Mouse (Mus musculus) MEL-GATA-1-ER (cell line): ENCODE data around the gene Rpl35.
A peak's percentile ranks its signal among the peaks of the same experiment; 100 is the strongest.

ENCODE experiments used
- DNase-seq: peaks from one replicate; pipeline ENCODE4 v3.0.0-alpha.2; 2012; ENCODE audit warnings: low read depth; ENCODE audit errors: extremely low read depth

The Rpl35 gene

GRCm38 (mm10) chr2:38997386-38998374 lies 7.7 kb downstream of the Rpl35 start, which contains the start of gene Wdr38:
TSS of gene Wdr38 (plus strand) at chr2:38997476.
- DNase-seq = peak; percentile 74

- DNase-seq = no peak
These were observed 13.0 kb downstream of the Rpl35 start for GRCm38 (mm10) chr2:38992452-38992851.

GRCm38 (mm10) chr2:38992004-38992403 lies 13.4 kb downstream of the Rpl35 start:
- no peak for DNase-seq

GRCm38 (mm10) chr2:38988929-38989328 lies 16.5 kb downstream of the Rpl35 start:
- DNase-seq = no peak

- no peak for DNase-seq
These were observed 17.5 kb downstream of the Rpl35 start for GRCm38 (mm10) chr2:38987803-38988510.

GRCm38 (mm10) chr2:38987371-38987770 lies 18.1 kb downstream of the Rpl35 start:
- no peak for DNase-seq

GRCm38 (mm10) chr2:38986580-38986979 lies 18.8 kb downstream of the Rpl35 start:
- DNase-seq = no peak

- DNase-seq = no peak
These were observed 22.0 kb downstream of the Rpl35 start for GRCm38 (mm10) chr2:38983456-38983855.

- no peak for DNase-seq
These were observed 27.6 kb downstream of the Rpl35 start for GRCm38 (mm10) chr2:38977837-38978236.

- DNase-seq = no peak
These were observed 29.3 kb downstream of the Rpl35 start for GRCm38 (mm10) chr2:38975941-38976805.

- DNase-seq = no peak
These were observed 30.2 kb downstream of the Rpl35 start for GRCm38 (mm10) chr2:38975181-38975580.

GRCm38 (mm10) chr2:38974171-38974570 lies 31.3 kb downstream of the Rpl35 start:
- no peak for DNase-seq

- DNase-seq = no peak
These were observed 31.7 kb downstream of the Rpl35 start for GRCm38 (mm10) chr2:38973701-38974100.

- no peak for DNase-seq
These were observed 32.2 kb downstream of the Rpl35 start for GRCm38 (mm10) chr2:38973223-38973622.

- DNase-seq = peak; percentile 59
These were observed 35.4 kb downstream of the Rpl35 start for GRCm38 (mm10) chr2:38970057-38970456.

GRCm38 (mm10) chr2:38969650-38970049 lies 35.8 kb downstream of the Rpl35 start:
- no peak for DNase-seq

- no peak for DNase-seq
These were observed 41.2 kb downstream of the Rpl35 start for GRCm38 (mm10) chr2:38964198-38964597.

- no peak for DNase-seq
These were observed 47.7 kb downstream of the Rpl35 start for GRCm38 (mm10) chr2:38957671-38958223.

GRCm38 (mm10) chr2:38956062-38956461 lies 49.4 kb downstream of the Rpl35 start:
- DNase-seq = no peak

GRCm38 (mm10) chr2:38953152-38953883 lies 52.1 kb downstream of the Rpl35 start:
- DNase-seq = no peak
